Comparison of ENCODE assay signal across 9 mouse cellular contexts in the genomic region with DNA sequence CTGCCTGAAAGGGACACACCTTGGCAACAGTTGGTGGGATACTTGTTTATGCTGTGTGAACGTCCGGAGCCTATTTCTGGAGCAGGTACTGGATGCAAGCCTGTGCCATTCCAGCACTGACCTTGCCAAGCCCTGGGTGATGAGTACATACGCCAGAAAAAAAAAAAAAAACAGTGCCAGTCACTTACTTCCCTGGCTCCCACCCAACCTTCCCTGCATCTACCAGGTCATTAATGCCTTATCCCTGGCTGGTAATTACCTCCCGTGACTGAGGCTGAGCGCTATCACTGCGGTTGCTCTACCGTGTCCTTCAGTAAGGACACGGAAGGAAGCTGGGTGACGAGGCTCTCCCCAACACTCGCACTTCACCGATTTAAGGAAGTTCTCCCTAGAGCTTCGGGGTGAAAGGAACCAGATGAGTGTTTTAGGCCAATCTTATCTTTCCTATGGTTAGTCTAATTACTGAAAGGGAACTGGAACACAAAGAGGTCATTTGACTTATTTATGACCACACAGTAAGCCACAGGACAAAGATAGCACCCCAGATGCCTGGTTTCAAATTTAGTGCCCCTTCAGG. TPM values are rescaled to one million over a fixed set of nuclear protein-coding genes. Genes with fewer than 3 reads are reported as not detected.
DNase-seq lines count a peak whose midpoint lies in the region; ATAC-seq lines count a peak whose summit lies in the region.
"Had no signal": no experiment of that assay in that cellular context is flagged by ENCODE, and none has a peak within 500 bp of the region (broad histone marks: within the 10 kb centered on the region; RNA-seq: fewer than 3 reads in every experiment).

No protein-coding gene starts in this region.

- peaks cover 9% of the 10 kb centered on the region for H3K4me1 ChIP-seq in hindbrain, embryonic 14.5 days (replicated peaks; ENCODE audit: control insufficient read depth, insufficient read depth, low read length)

- H3K9me3 ChIP-seq in hindbrain, embryonic 14.5 days (ENCODE audit: control insufficient read depth, low read length) = peaks cover 2% of the 10 kb centered on the region; the same call in 1 of the 2 replicates
- H3K9me3 ChIP-seq: limb, embryonic 12.5 days had no signal

- H3K36me3 ChIP-seq in hindbrain, embryonic 14.5 days (replicated peaks; ENCODE audit: control insufficient read depth, insufficient read depth) = peaks cover 24% of the 10 kb centered on the region

- ATAC-seq in neutrophil, adult 5-6 weeks (ENCODE audit: extremely low read depth, insufficient number of reproducible peaks, low FRiP score, poor library complexity, severe bottlenecking) = peak; percentile 82
- no peak for ATAC-seq in hindbrain, embryonic 14.5 days (ENCODE audit: low FRiP score)

- no peaks in the 10 kb centered on the region for H3K27me3 ChIP-seq in hindbrain, embryonic 14.5 days (ENCODE audit: control insufficient read depth, insufficient read depth, low read length)
- H3K27me3 ChIP-seq: limb, embryonic 12.5 days had no signal

- H3K4me3 ChIP-seq in hindbrain, embryonic 14.5 days (replicated peaks; ENCODE audit: low read length) = no peak overlapping the region
- H3K4me3 ChIP-seq: limb, embryonic 12.5 days had no signal

- WGBS in hindbrain, embryonic 14.5 days = 70% methylated on average over 12 of the region's 12 CpGs

- no peak overlapping the region for H3K27ac ChIP-seq in hindbrain, embryonic 14.5 days
- H3K27ac ChIP-seq: limb, embryonic 12.5 days had no signal

- DNase-seq in thymus, postnatal 14 days = peak; percentile 13
- DNase-seq in thymus, postnatal 36 days = no peak
- DNase-seq in cerebellum, postnatal 36 days = peak; percentile 59 to 64
- peak; percentile 44 to 45 for DNase-seq in kidney, adult 8-10 months
- DNase-seq in hindbrain, embryonic 14.5 days (ENCODE audit: low spot score) = no peak
- no peak for DNase-seq in left cerebral cortex, adult 9 months (ENCODE audit: low spot score in 2 of 2)
- no peak for DNase-seq in c-Kit-positive CD71-positive TER-119-positive erythroid progenitor cells, embryonic 14.5 days (ENCODE audit: low spot score)

- no peak overlapping the region for H3K9ac ChIP-seq in hindbrain, embryonic 14.5 days
- H3K9ac ChIP-seq: limb, embryonic 12.5 days had no signal

- no peak overlapping the region for H3K4me2 ChIP-seq in hindbrain, embryonic 14.5 days (replicated peaks)
- H3K4me2 ChIP-seq: limb, embryonic 12.5 days had no signal

RNA-seq across cellular contexts. Expression of a gene that starts 13.5 kb away (rescaled TPM):
- 9.0 and 10.9 TPM in 2 replicates for total RNA-seq in neutrophil, adult 5-6 weeks (2017)
- polyA plus RNA-seq in hindbrain, embryonic 14.5 days (2014; fragmentation: Nextera tagmentation; extraction: Ambion mirVana) = 36.0 and 36.5 TPM in 2 replicates

RNA-seq across cellular contexts. Expression of a gene that starts 18.9 kb away (rescaled TPM):
- total RNA-seq in neutrophil, adult 5-6 weeks (2017) = 5.9 and 7.4 TPM in 2 replicates
- polyA plus RNA-seq in hindbrain, embryonic 14.5 days (2014; fragmentation: Nextera tagmentation; extraction: Ambion mirVana) = 3.6 and 3.9 TPM in 2 replicates

RNA-seq across cellular contexts. Expression of a gene that starts 31.2 kb away (rescaled TPM):
- total RNA-seq in neutrophil, adult 5-6 weeks (2017) = 4.3 and 4.7 TPM in 2 replicates
- polyA plus RNA-seq in hindbrain, embryonic 14.5 days (2014; fragmentation: Nextera tagmentation; extraction: Ambion mirVana) = 6.6 and 8.3 TPM in 2 replicates

Comparison
In these comparisons a context has a peak if more than half of its experiments do, and no peak if none do; other contexts are left out.
1. DNase-seq: peak in thymus, postnatal 14 days (single experiment), cerebellum, postnatal 36 days (2 of 2) and kidney, adult 8-10 months (2 of 2); none in thymus, postnatal 36 days (0 of 2), hindbrain, embryonic 14.5 days (single experiment), left cerebral cortex, adult 9 months (0 of 2) and c-Kit-positive CD71-positive TER-119-positive erythroid progenitor cells, embryonic 14.5 days (single experiment).